Mouse (Mus musculus) stomach, embryonic 15.5 days (tissue): ENCODE measurements around the gene Plxna4. TPM values are rescaled to one million over a fixed set of nuclear protein-coding genes. Genes with fewer than 3 reads are reported as not detected.

Source experiments
- ATAC-seq: fragments of 200-750 bp; cut with Nextera tagmentation; 2 replicates; pipeline ENCODE4 v1.8.0; 2017; ENCODE audit warnings: low read depth, moderate number of reproducible peaks, moderate TSS enrichment; ENCODE audit not compliant: insufficient read depth, low FRiP score
- H3K27ac ChIP-seq: fragments of 300-500 bp; sonication (generic); 2 replicates; pipeline ENCODE4 v1.5.1; 2015; ENCODE audit warnings: mild to moderate bottlenecking, inconsistent platforms
- H3K27me3 ChIP-seq: fragments of 300-500 bp; sonication (generic); replicated peaks from 2 replicates; pipeline ENCODE4 v1.6.1; 2015; ENCODE audit warnings: inconsistent platforms
- H3K36me3 ChIP-seq: fragments of 300-500 bp; sonication (generic); 2 replicates; pipeline ENCODE4 v1.6.1; 2015; ENCODE audit warnings: inconsistent platforms
- H3K4me1 ChIP-seq: fragments of 300-500 bp; sonication (generic); 2 replicates; pipeline ENCODE4 v1.6.1; 2015; ENCODE audit warnings: inconsistent platforms
- H3K4me2 ChIP-seq: fragments of 300-500 bp; sonication (generic); 2 replicates; pipeline ENCODE4 v1.6.1; 2015; ENCODE audit warnings: mild to moderate bottlenecking, inconsistent platforms
- H3K4me3 ChIP-seq: fragments of 300-500 bp; sonication (generic); replicated peaks from 2 replicates; pipeline ENCODE4 v1.5.1; 2015; ENCODE audit warnings: inconsistent platforms
- H3K9ac ChIP-seq: fragments of 300-500 bp; sonication (generic); 2 replicates; pipeline ENCODE4 v1.6.1; 2015; ENCODE audit warnings: inconsistent platforms
- H3K9me3 ChIP-seq: fragments of 300-500 bp; sonication (generic); 2 replicates; pipeline ENCODE4 v1.6.1; 2016; ENCODE audit warnings: inconsistent platforms
- WGBS: fragments of 180-500 bp; shearing (Covaris S2); methylation state at CpG from one replicate; pipeline ENCODE4 v1.1.7; 2015; 5-methylcytosine and 5-hydroxymethylcytosine counted together
- polyA plus RNA-seq: library from polyadenylated mRNA; unstranded; fragments of >200 nt; fragmentation: Nextera tagmentation; extraction: Ambion mirVana; gene quantifications from 2 replicates; pipeline ENCODE4 v1.2.1, GENCODE M21; 2015

Plxna4 gene
- polyA plus RNA-seq, 1 experiment from 2014 or later = 2.3 TPM

DNA sequence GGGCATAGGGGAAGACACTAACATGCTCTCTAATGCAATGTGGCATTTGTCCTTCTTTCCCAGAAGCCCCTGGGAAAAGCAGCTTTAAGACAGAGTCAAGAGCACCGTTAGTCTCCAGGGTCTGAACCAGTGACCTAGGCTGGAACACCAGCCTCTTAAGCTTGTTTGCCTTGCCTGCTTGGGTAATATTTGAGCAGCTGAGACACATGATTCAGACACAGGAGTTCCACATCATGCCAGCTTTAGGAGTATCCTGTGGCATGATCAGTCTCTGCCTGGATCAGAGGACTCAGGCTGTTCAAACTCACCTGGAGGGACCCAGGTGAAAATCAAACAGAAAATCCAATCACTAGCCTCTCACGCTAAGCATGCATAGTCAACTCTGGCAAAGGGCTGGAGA lies 195.7 kb downstream of the Plxna4 start:
- peaks cover 4% of the 10 kb centered on the region for H3K4me1 ChIP-seq
- H3K27me3 ChIP-seq = no peaks in the 10 kb centered on the region
- ATAC-seq = no peak
- no peaks in the 10 kb centered on the region for H3K36me3 ChIP-seq
- H3K9me3 ChIP-seq = no peaks in the 10 kb centered on the region
- no peak overlapping the region for H3K4me2 ChIP-seq
- H3K4me3 ChIP-seq = no peak overlapping the region
- H3K27ac ChIP-seq = no peak overlapping the region
- WGBS = 57% methylated on average over 2 of the region's 2 CpGs
- no peak overlapping the region for H3K9ac ChIP-seq

GRCm38 (mm10) chr6:32388276-32388675 lies 199.7 kb downstream of the Plxna4 start:
- no peak overlapping the region for H3K27ac ChIP-seq
- 53% methylated on average over 1 of the region's 1 CpGs for WGBS
- no peaks in the 10 kb centered on the region for H3K36me3 ChIP-seq
- H3K9ac ChIP-seq = no peak overlapping the region
- H3K27me3 ChIP-seq = no peaks in the 10 kb centered on the region
- ATAC-seq = no peak
- no peaks in the 10 kb centered on the region for H3K4me1 ChIP-seq
- no peak overlapping the region for H3K4me3 ChIP-seq
- no peak overlapping the region for H3K4me2 ChIP-seq
- H3K9me3 ChIP-seq = no peaks in the 10 kb centered on the region

DNA sequence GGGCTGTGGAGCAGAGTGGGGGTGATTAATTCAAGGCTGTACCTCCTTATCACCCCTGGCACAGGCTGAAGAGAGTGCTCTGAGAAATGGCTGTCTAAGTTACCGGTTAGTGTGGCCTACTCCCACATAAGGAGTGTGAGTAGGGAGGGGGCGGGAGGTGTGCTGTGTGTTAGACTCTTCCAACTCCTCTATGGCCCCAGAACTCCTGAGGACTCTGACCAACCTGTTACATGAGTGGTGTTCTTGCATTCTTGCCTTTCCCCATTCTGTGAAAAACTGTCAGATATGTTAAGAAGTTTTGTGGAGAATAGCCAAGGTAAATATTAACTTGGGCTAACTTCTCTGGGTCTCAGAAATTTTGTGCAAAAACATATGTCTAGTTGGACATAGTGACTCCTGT lies 201.1 kb downstream of the Plxna4 start:
- Histone ChIP-seq H3K9ac (no peak overlapping the region), H3K27me3 (no peaks in the 10 kb centered on the region), H3K36me3 (no peaks in the 10 kb centered on the region), H3K4me2 (no peak overlapping the region), H3K4me1 (no peaks in the 10 kb centered on the region), H3K9me3 (no peaks in the 10 kb centered on the region), H3K27ac (no peak overlapping the region), H3K4me3 (no peak overlapping the region)
- WGBS = 58% methylated on average over 2 of the region's 2 CpGs
- no peak for ATAC-seq

DNA sequence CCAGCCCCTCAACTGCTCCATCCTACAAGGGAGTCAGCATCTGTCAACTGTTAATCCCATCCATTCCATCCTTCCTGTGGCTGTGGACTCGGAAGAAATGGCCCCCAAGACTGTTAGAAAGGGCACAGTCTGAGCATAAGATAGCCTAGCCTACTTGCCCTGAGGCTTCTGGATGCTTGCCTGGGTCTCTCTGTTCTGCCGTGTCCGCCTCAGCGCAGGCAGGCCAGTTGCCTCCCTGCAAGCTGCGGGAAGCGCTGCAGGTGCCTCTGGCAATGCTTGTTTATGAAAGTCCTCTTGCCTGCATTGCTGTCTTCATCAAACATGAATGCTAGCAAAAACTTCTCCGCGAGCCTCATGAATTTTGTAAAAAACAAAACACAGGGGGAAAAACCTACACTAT lies 203.1 kb downstream of the Plxna4 start:
- no peaks in the 10 kb centered on the region for H3K4me1 ChIP-seq
- H3K9me3 ChIP-seq = no peaks in the 10 kb centered on the region
- H3K4me3 ChIP-seq = no peak overlapping the region
- H3K27me3 ChIP-seq = no peaks in the 10 kb centered on the region
- no peaks in the 10 kb centered on the region for H3K36me3 ChIP-seq
- no peak for ATAC-seq
- WGBS = 66% methylated on average over 8 of the region's 8 CpGs
- no peak overlapping the region for H3K4me2 ChIP-seq
- no peak overlapping the region for H3K9ac ChIP-seq
- no peak overlapping the region for H3K27ac ChIP-seq

GRCm38 (mm10) chr6:32384423-32384822 lies 203.6 kb downstream of the Plxna4 start:
- ATAC-seq = no peak
- no peaks in the 10 kb centered on the region for H3K27me3 ChIP-seq
- H3K4me3 ChIP-seq = no peak overlapping the region
- no peak overlapping the region for H3K27ac ChIP-seq
- H3K4me1 ChIP-seq = no peaks in the 10 kb centered on the region
- no peaks in the 10 kb centered on the region for H3K9me3 ChIP-seq
- H3K36me3 ChIP-seq = no peaks in the 10 kb centered on the region
- no peak overlapping the region for H3K9ac ChIP-seq
- WGBS = 81% methylated on average over 8 of the region's 8 CpGs
- H3K4me2 ChIP-seq = no peak overlapping the region

GRCm38 (mm10) chr6:32381516-32381915 lies 206.5 kb downstream of the Plxna4 start:
- no peak for ATAC-seq
- H3K27ac ChIP-seq = no peak overlapping the region
- WGBS = 33% methylated on average over 10 of the region's 10 CpGs

GRCm38 (mm10) chr6:32377181-32377580 lies 210.8 kb downstream of the Plxna4 start:
- Histone ChIP-seq H3K27ac (no peak overlapping the region), H3K9me3 (no peaks in the 10 kb centered on the region), H3K27me3 (no peaks in the 10 kb centered on the region), H3K9ac (no peak overlapping the region), H3K4me1 (no peaks in the 10 kb centered on the region), H3K36me3 (no peaks in the 10 kb centered on the region), H3K4me2 (no peak overlapping the region), H3K4me3 (no peak overlapping the region)
- 80% methylated on average over 8 of the region's 8 CpGs for WGBS
- ATAC-seq = no peak

More at GRCm38 (mm10) chr6:32381516-32381915, 206.5 kb downstream of the Plxna4 start:
- no peaks in the 10 kb centered on the region for H3K27me3 ChIP-seq
- no peak overlapping the region for H3K9ac ChIP-seq
- no peak overlapping the region for H3K4me2 ChIP-seq
- no peaks in the 10 kb centered on the region for H3K36me3 ChIP-seq
- H3K4me3 ChIP-seq = no peak overlapping the region
- H3K9me3 ChIP-seq = no peaks in the 10 kb centered on the region
- no peaks in the 10 kb centered on the region for H3K4me1 ChIP-seq

DNA sequence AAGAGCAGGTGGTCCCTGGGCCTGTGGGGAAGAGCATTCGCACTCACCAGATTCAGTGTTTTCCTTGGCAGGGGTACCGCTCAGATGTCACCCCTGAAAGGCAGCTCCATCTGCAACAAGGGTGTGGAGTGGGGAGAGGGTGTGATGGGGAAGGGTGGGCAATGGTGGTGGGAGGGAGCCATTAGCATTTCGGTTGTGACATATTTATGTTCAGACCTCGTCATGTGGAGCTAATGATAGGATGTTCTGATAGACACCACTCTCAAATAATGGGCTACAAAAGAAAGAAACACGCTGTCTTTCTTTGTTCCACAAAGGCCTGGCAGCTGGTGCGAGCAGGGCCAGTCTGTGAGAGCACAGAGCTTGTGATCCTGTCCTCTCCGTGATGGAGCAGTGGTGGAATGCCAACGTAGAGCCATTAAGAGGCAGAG lies 214.0 kb downstream of the Plxna4 start:
- Histone ChIP-seq H3K4me1 (no peaks in the 10 kb centered on the region), H3K27ac (no peak overlapping the region), H3K9me3 (no peaks in the 10 kb centered on the region), H3K4me2 (no peak overlapping the region), H3K4me3 (no peak overlapping the region), H3K27me3 (no peaks in the 10 kb centered on the region), H3K36me3 (no peaks in the 10 kb centered on the region), H3K9ac (no peak overlapping the region)
- 84% methylated on average over 8 of the region's 8 CpGs for WGBS
- ATAC-seq = no peak

GRCm38 (mm10) chr6:32369092-32369491 lies 218.9 kb downstream of the Plxna4 start:
- Histone ChIP-seq H3K9ac (no peak overlapping the region), H3K4me1 (no peaks in the 10 kb centered on the region), H3K4me2 (no peak overlapping the region), H3K36me3 (no peaks in the 10 kb centered on the region), H3K4me3 (no peak overlapping the region), H3K27me3 (no peaks in the 10 kb centered on the region), H3K27ac (no peak overlapping the region), H3K9me3 (no peaks in the 10 kb centered on the region)
- WGBS = 69% methylated on average over 3 of the region's 3 CpGs
- ATAC-seq = no peak

- no peaks in the 10 kb centered on the region for H3K4me1 ChIP-seq
- WGBS = 64% methylated on average over 4 of the region's 4 CpGs
- ATAC-seq = no peak
- H3K4me3 ChIP-seq = no peak overlapping the region
- no peaks in the 10 kb centered on the region for H3K36me3 ChIP-seq
- no peak overlapping the region for H3K9ac ChIP-seq
- H3K27ac ChIP-seq = no peak overlapping the region
- no peak overlapping the region for H3K4me2 ChIP-seq
- H3K27me3 ChIP-seq = no peaks in the 10 kb centered on the region
- H3K9me3 ChIP-seq = no peaks in the 10 kb centered on the region
These were observed 219.6 kb downstream of the Plxna4 start for GRCm38 (mm10) chr6:32368408-32368807.

- H3K4me2 ChIP-seq = no peak overlapping the region
- H3K9me3 ChIP-seq = no peaks in the 10 kb centered on the region
- no peaks in the 10 kb centered on the region for H3K27me3 ChIP-seq
- no peak overlapping the region for H3K9ac ChIP-seq
- H3K4me3 ChIP-seq = no peak overlapping the region
- WGBS = 90% methylated on average over 5 of the region's 5 CpGs
- no peak overlapping the region for H3K27ac ChIP-seq
- no peaks in the 10 kb centered on the region for H3K4me1 ChIP-seq
- no peaks in the 10 kb centered on the region for H3K36me3 ChIP-seq
- no peak for ATAC-seq
These were observed 223.1 kb downstream of the Plxna4 start for GRCm38 (mm10) chr6:32364933-32365332.

- H3K4me2 ChIP-seq = no peak overlapping the region
- H3K4me3 ChIP-seq = no peak overlapping the region
- H3K27ac ChIP-seq = no peak overlapping the region
- H3K9ac ChIP-seq = no peak overlapping the region
- no peaks in the 10 kb centered on the region for H3K27me3 ChIP-seq
- H3K36me3 ChIP-seq = no peaks in the 10 kb centered on the region
- 68% methylated on average over 7 of the region's 7 CpGs for WGBS
- H3K4me1 ChIP-seq = no peaks in the 10 kb centered on the region
- no peaks in the 10 kb centered on the region for H3K9me3 ChIP-seq
- ATAC-seq = no peak
These were observed 224.4 kb downstream of the Plxna4 start for GRCm38 (mm10) chr6:32363489-32364068.

DNA sequence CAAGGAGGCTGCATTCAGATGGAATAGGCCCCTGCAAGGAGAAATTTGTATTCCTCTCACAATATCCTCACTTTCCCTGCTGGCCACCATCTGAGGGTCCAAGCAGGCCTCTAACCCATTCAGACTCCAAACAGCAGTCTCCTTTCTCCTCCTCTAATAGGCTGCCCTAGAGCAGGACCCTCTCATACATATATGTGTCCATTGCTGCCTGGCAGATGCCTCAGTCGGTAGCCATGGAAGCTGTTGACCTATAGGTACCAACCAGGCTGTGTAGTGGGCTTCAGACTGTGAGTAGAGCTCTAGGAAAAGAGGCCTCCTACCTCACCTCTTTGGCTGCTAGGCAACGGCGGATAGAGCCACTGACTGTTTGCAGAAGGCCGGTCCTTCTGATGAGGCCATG lies 225.6 kb downstream of the Plxna4 start:
- Histone ChIP-seq H3K36me3 (no peaks in the 10 kb centered on the region), H3K4me1 (no peaks in the 10 kb centered on the region), H3K4me3 (no peak overlapping the region), H3K4me2 (no peak overlapping the region), H3K27ac (no peak overlapping the region), H3K9me3 (no peaks in the 10 kb centered on the region), H3K27me3 (no peaks in the 10 kb centered on the region), H3K9ac (no peak overlapping the region)
- whole genome bisulfite sequencing = 76% methylated on average over 4 of the region's 4 CpGs
- ATAC-seq = no peak
